Mouse (Mus musculus): ENCODE measurements around the gene Xirp1.

Xirp1 gene

GRCm38 (mm10) chr9:120023086-120023811 lies at the start of gene Xirp1:
TSS of gene Xirp1 (minus strand) at chr9:120023598.
- no peak for DNase-seq (ENCODE audit: low spot score in 2 of 2)

GRCm38 (mm10) chr9:120073169-120073568 lies 49.8 kb upstream of the Xirp1 start:
- DNase-seq (ENCODE audit: low spot score in 2 of 2): peak; percentile 40 to 89

GRCm38 (mm10) chr9:120071251-120071650 lies 47.9 kb upstream of the Xirp1 start:
- DNase-seq (ENCODE audit: low spot score in 2 of 2): no peak

- no peak for DNase-seq (ENCODE audit: low spot score in 2 of 2)
These were observed 46.4 kb upstream of the Xirp1 start, which contains the start of gene Cx3cr1 for GRCm38 (mm10) chr9:120069779-120070178. TSS of gene Cx3cr1 (minus strand) at chr9:120069879.

- DNase-seq (ENCODE audit: low spot score in 2 of 2): peak in 1 of 2 experiments; percentile 48
These were observed 44.6 kb upstream of the Xirp1 start for GRCm38 (mm10) chr9:120068047-120068446.

GRCm38 (mm10) chr9:120067609-120068008 lies 44.2 kb upstream of the Xirp1 start:
- no peak for DNase-seq (ENCODE audit: low spot score in 2 of 2)

- no peak for DNase-seq (ENCODE audit: low spot score in 2 of 2)
These were observed 40.9 kb upstream of the Xirp1 start for GRCm38 (mm10) chr9:120064317-120064716.

- peak in 1 of 2 experiments; percentile 34 for DNase-seq (ENCODE audit: low spot score in 2 of 2)
These were observed 35.3 kb upstream of the Xirp1 start for GRCm38 (mm10) chr9:120058730-120059129.

GRCm38 (mm10) chr9:120056201-120056600 lies 32.8 kb upstream of the Xirp1 start:
- no peak for DNase-seq (ENCODE audit: low spot score in 2 of 2)

- DNase-seq (ENCODE audit: low spot score in 2 of 2): peak; percentile 49 to 55
These were observed 31.3 kb upstream of the Xirp1 start for GRCm38 (mm10) chr9:120054545-120055277.

- no peak for DNase-seq (ENCODE audit: low spot score in 2 of 2)
These were observed 26.0 kb upstream of the Xirp1 start for GRCm38 (mm10) chr9:120049407-120049806.

GRCm38 (mm10) chr9:120048495-120048894 lies 25.1 kb upstream of the Xirp1 start:
- DNase-seq (ENCODE audit: low spot score in 2 of 2): no peak

GRCm38 (mm10) chr9:120043115-120043514 lies 19.7 kb upstream of the Xirp1 start:
- DNase-seq (ENCODE audit: low spot score in 2 of 2): peak; percentile 44 to 47

- DNase-seq (ENCODE audit: low spot score in 2 of 2): no peak
These were observed 14.0 kb upstream of the Xirp1 start for GRCm38 (mm10) chr9:120037414-120037813.

GRCm38 (mm10) chr9:120034375-120034774 lies 11.0 kb upstream of the Xirp1 start:
- no peak for DNase-seq (ENCODE audit: low spot score in 2 of 2)

GRCm38 (mm10) chr9:120032710-120033109 lies 9.3 kb upstream of the Xirp1 start:
- DNase-seq (ENCODE audit: low spot score in 2 of 2): no peak

GRCm38 (mm10) chr9:120030421-120030820 lies 7.0 kb upstream of the Xirp1 start:
- no peak for DNase-seq (ENCODE audit: low spot score in 2 of 2)

- DNase-seq (ENCODE audit: low spot score in 2 of 2): no peak
These were observed 6.5 kb upstream of the Xirp1 start for GRCm38 (mm10) chr9:120029880-120030279.

GRCm38 (mm10) chr9:120027401-120028151 lies 4.2 kb upstream of the Xirp1 start:
- peak in 1 of 2 experiments; percentile 61 for DNase-seq (ENCODE audit: low spot score in 2 of 2)

- DNase-seq (ENCODE audit: low spot score in 2 of 2): no peak
These were observed 1.2 kb upstream of the Xirp1 start for GRCm38 (mm10) chr9:120024625-120025024.

GRCm38 (mm10) chr9:120024171-120024570 lies 773 bp upstream of the Xirp1 start:
- peak in 1 of 2 experiments; percentile 42 for DNase-seq (ENCODE audit: low spot score in 2 of 2)

- DNase-seq (ENCODE audit: low spot score in 2 of 2): no peak
These were observed 2.2 kb downstream of the Xirp1 start for GRCm38 (mm10) chr9:120021164-120021563.
